Mouse (Mus musculus) embryonic facial prominence, embryonic 14.5 days (tissue): ENCODE measurements around the gene Shtn1. TPM values are rescaled to one million over a fixed set of nuclear protein-coding genes. Genes with fewer than 3 reads are reported as not detected.

Source experiments
- ATAC-seq: fragments of 200-750 bp; cut with Nextera tagmentation; 2 replicates; pipeline ENCODE4 v1.8.0; 2017; ENCODE audit warnings: low read depth, moderate number of reproducible peaks, moderate TSS enrichment
- DNase-seq: peaks from one replicate; pipeline ENCODE4 v3.0.0-alpha.2; 2015; ENCODE audit warnings: low spot score
- H3K27ac ChIP-seq: fragments of 300-500 bp; sonication (generic); replicated peaks from 2 replicates; pipeline ENCODE4 v1.5.1; 2014; ENCODE audit warnings: low read depth, mild to moderate bottlenecking, low read length, moderate library complexity
- H3K27me3 ChIP-seq: fragments of 300-500 bp; sonication (generic); replicated peaks from 2 replicates; pipeline ENCODE4 v1.6.1; 2014; ENCODE audit warnings: low read length; ENCODE audit not compliant: control insufficient read depth, insufficient read depth
- H3K36me3 ChIP-seq: fragments of 300-500 bp; sonication (generic); 2 replicates; pipeline ENCODE4 v1.6.1; 2014; ENCODE audit warnings: low read length, mixed read lengths; ENCODE audit not compliant: control insufficient read depth, insufficient read depth
- H3K4me1 ChIP-seq: fragments of 300-500 bp; sonication (generic); 2 replicates; pipeline ENCODE4 v1.6.1; 2014; ENCODE audit warnings: antibody characterized with exemption, low read length; ENCODE audit not compliant: control insufficient read depth, insufficient read depth
- H3K4me2 ChIP-seq: fragments of 300-500 bp; sonication (generic); 2 replicates; pipeline ENCODE4 v1.6.1; 2014; ENCODE audit warnings: low read depth, mild to moderate bottlenecking, low read length, moderate library complexity, mixed read lengths
- H3K4me3 ChIP-seq: fragments of 300-500 bp; sonication (generic); 2 replicates; pipeline ENCODE4 v1.5.1; 2014; ENCODE audit warnings: low read depth, mild to moderate bottlenecking, low read length
- H3K9ac ChIP-seq: fragments of 300-500 bp; sonication (generic); 2 replicates; pipeline ENCODE4 v1.6.1; 2014; ENCODE audit warnings: low read depth, mild to moderate bottlenecking, low read length, moderate library complexity, mixed read lengths
- H3K9me3 ChIP-seq: fragments of 300-500 bp; sonication (generic); 2 replicates; pipeline ENCODE4 v1.6.1; 2016; ENCODE audit warnings: low read length; ENCODE audit not compliant: control insufficient read depth
- WGBS: fragments of 180-500 bp; shearing (Covaris S2); extraction: QIAGEN DNeasy Blood & Tissue Kit; methylation state at CpG from one replicate; pipeline ENCODE4 v1.1.7; 2014; 5-methylcytosine and 5-hydroxymethylcytosine counted together
- polyA plus RNA-seq: library from polyadenylated mRNA; unstranded; fragments of >200 nt; fragmentation: Nextera tagmentation; extraction: Ambion mirVana; gene quantifications from 2 replicates; pipeline ENCODE4 v1.2.1, GENCODE M21; 2014

Shtn1 gene
- polyA plus RNA-seq, 1 experiment from 2014 or later: 7.0 TPM

DNA sequence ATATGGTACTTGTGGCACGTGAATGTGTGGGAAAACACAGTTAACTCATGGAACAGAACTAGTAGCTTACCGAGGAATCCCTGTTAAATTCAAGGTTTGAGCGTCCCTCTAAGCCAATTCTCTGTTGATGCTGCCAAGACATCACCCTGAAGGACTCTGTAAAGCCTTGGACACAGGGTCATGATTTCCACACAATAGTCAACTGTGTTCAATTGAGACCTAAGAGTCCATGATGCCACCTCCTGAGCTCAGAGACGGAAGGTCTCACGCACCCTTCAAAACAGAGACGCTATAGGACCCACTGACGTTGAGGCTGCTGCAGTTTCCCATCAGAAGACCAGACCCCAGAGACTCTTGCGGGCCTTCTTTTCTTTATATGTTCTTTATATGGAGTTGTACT is 101.8 kb downstream of the Shtn1 start:
- 84% methylated on average over 8 of the region's 8 CpGs for WGBS
- H3K4me2 ChIP-seq: no peak overlapping the region
- H3K36me3 ChIP-seq: no peaks in the 10 kb centered on the region
- no peak overlapping the region for H3K9ac ChIP-seq
- no peaks in the 10 kb centered on the region for H3K27me3 ChIP-seq
- ATAC-seq (no peak), DNase-seq (no peak)
- no peaks in the 10 kb centered on the region for H3K9me3 ChIP-seq
- peaks cover 6% of the 10 kb centered on the region; the same call in 1 of the 2 replicates for H3K4me1 ChIP-seq
- no peak overlapping the region for H3K27ac ChIP-seq
- H3K4me3 ChIP-seq: no peak overlapping the region

- 80% methylated on average over 13 of the region's 13 CpGs for WGBS
- DNase-seq (no peak), ATAC-seq (no peak)
- no peak overlapping the region for H3K4me3 ChIP-seq
- no peak overlapping the region for H3K4me2 ChIP-seq
- 0 out of 2 replicates have a peak, but pooled peaks cover 3% of the 10 kb centered on the region for H3K27me3 ChIP-seq
- H3K27ac ChIP-seq: no peak overlapping the region
- H3K36me3 ChIP-seq: no peaks in the 10 kb centered on the region
- H3K4me1 ChIP-seq: no peaks in the 10 kb centered on the region
- no peaks in the 10 kb centered on the region for H3K9me3 ChIP-seq
- no peak overlapping the region for H3K9ac ChIP-seq
Measured at GRCm38 (mm10) chr19:58970826-58971225, 105.1 kb downstream of the Shtn1 start.

GRCm38 (mm10) chr19:58968731-58969506 is 107.0 kb downstream of the Shtn1 start:
- H3K9ac ChIP-seq: no peak overlapping the region
- DNase-seq (no peak), ATAC-seq (no peak)
- 43% methylated on average over 15 of the region's 15 CpGs for WGBS
- 0 out of 2 replicates have a peak, but pooled peaks cover 3% of the 10 kb centered on the region for H3K27me3 ChIP-seq
- H3K36me3 ChIP-seq: no peaks in the 10 kb centered on the region
- H3K9me3 ChIP-seq: no peaks in the 10 kb centered on the region
- no peak overlapping the region for H3K27ac ChIP-seq
- H3K4me2 ChIP-seq: no peak overlapping the region
- no peaks in the 10 kb centered on the region for H3K4me1 ChIP-seq
- no peak overlapping the region for H3K4me3 ChIP-seq

DNA sequence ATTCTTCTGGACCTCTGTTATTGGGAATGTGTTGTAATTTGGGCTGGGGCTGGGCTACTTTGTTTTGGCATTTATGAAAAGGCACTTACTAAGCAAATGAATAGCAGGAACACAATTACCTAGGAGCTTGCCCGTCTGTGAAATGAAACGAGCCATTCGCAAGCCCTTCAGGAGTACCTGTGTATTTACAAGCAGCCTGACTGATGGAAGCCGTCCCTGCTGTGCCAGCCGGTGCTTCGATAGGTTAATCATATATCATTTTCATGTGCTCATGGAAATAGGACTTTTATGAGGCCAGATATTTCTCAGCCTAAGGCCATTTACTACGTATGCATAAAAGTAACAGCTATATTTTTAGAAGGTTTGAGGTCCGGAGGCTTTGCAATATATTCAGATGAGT is 112.9 kb downstream of the Shtn1 start:
- Histone ChIP-seq H3K4me1 (no peaks in the 10 kb centered on the region), H3K36me3 (no peaks in the 10 kb centered on the region), H3K9me3 (no peaks in the 10 kb centered on the region), H3K4me3 (no peak overlapping the region), H3K4me2 (no peak overlapping the region), H3K27me3 (0 out of 2 replicates have a peak, but pooled peaks cover 3% of the 10 kb centered on the region), H3K9ac (no peak overlapping the region), H3K27ac (no peak overlapping the region)
- DNase-seq (no peak), ATAC-seq (no peak)
- WGBS: 74% methylated on average over 8 of the region's 8 CpGs

DNA sequence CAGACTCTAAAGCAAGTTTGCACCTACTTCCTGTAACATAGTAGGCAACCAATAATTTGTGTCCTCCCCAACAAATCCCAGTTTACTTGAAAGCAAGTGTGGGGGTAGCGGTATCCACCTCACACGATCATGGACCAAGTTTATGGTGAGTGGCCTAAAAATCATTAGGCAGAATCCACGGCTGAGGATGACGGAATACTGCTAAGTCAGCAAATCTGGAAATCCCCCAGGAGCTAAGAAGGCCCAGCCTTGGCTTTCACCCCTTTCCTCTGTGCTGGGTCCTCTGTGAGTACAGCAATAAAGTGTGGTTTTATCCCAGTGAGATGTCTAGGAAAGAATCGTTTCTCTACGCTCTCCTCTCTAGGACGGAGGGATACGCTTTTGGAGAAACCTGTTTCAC is 121.1 kb downstream of the Shtn1 start:
- Histone ChIP-seq H3K27ac (no peak overlapping the region), H3K9me3 (no peaks in the 10 kb centered on the region), H3K4me1 (no peaks in the 10 kb centered on the region), H3K4me2 (no peak overlapping the region), H3K4me3 (no peak overlapping the region), H3K27me3 (peaks cover 7% of the 10 kb centered on the region; the same call in 1 of the 2 replicates), H3K9ac (no peak overlapping the region), H3K36me3 (no peaks in the 10 kb centered on the region)
- 89% methylated on average over 8 of the region's 8 CpGs for WGBS
- ATAC-seq (no peak), DNase-seq (no peak)

DNA sequence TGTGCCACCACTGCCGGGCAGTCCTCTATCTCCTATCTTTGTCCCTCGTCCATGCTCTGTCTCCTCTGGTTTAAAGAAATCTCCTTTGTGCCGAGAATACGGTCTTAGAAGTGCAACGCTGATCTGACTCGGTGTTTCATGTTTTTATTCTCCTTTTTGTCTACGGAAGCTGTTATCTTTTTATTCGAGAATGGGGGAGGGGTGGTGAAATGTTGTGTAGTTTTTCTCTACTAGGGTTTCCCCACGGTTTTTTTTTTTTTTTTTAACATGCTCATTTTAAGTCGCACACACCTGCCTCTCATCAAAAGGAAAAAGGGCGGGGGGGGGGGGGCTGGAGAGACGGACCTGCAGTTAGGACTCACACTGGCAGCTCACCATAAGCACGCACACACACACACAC is 123.7 kb downstream of the Shtn1 start:
- peaks cover 7% of the 10 kb centered on the region; the same call in 1 of the 2 replicates for H3K27me3 ChIP-seq
- no peaks in the 10 kb centered on the region for H3K4me1 ChIP-seq
- no peak overlapping the region for H3K4me3 ChIP-seq
- H3K36me3 ChIP-seq: no peaks in the 10 kb centered on the region
- no peak overlapping the region for H3K4me2 ChIP-seq
- no peaks in the 10 kb centered on the region for H3K9me3 ChIP-seq
- WGBS: 70% methylated on average over 13 of the region's 13 CpGs
- no peak for DNase-seq
- no peak for ATAC-seq
- no peak overlapping the region for H3K9ac ChIP-seq
- no peak overlapping the region for H3K27ac ChIP-seq

GRCm38 (mm10) chr19:58951521-58951920 is 124.4 kb downstream of the Shtn1 start:
- ATAC-seq: no peak
- WGBS: 73% methylated on average over 3 of the region's 3 CpGs

DNA sequence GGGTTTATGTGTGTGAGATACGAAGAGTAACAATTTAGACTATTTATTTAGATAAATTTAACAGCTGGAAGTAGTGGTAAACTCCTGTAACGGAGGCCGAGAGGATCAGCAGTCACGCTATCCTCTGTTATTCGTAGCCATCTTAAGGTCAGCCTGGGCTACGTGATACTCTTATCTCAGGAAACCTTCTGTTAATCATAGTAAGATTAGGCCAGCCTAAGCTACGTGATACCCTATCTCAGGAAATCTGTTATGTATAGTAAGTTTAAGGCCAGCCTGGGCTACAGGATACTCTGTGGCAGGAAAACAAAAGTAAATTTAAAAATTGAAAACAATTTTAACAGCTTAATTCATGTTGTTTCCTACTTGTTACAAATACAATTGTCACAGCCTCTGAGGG is 129.9 kb downstream of the Shtn1 start:
- no peak for DNase-seq
- H3K9ac ChIP-seq: no peak overlapping the region
- peaks cover 4% of the 10 kb centered on the region; the same call in 1 of the 2 replicates for H3K4me1 ChIP-seq
- no peak for ATAC-seq
- H3K9me3 ChIP-seq: no peaks in the 10 kb centered on the region
- H3K27ac ChIP-seq: no peak overlapping the region
- no peaks in the 10 kb centered on the region for H3K36me3 ChIP-seq
- 88% methylated on average over 7 of the region's 7 CpGs for WGBS
- 0 out of 2 replicates have a peak, but pooled peaks cover 3% of the 10 kb centered on the region for H3K27me3 ChIP-seq
- no peak overlapping the region for H3K4me2 ChIP-seq
- H3K4me3 ChIP-seq: no peak overlapping the region

More at GRCm38 (mm10) chr19:58951521-58951920, 124.4 kb downstream of the Shtn1 start:
- Histone ChIP-seq H3K9me3 (no peaks in the 10 kb centered on the region), H3K27ac (no peak overlapping the region), H3K4me2 (no peak overlapping the region), H3K4me1 (no peaks in the 10 kb centered on the region), H3K4me3 (no peak overlapping the region), H3K9ac (no peak overlapping the region), H3K36me3 (no peaks in the 10 kb centered on the region), H3K27me3 (peaks cover 7% of the 10 kb centered on the region; the same call in 1 of the 2 replicates)
- no peak for DNase-seq
